Mouse (Mus musculus) neural tube, embryonic 15.5 days (tissue): ENCODE measurements around the gene Nle1. TPM values are rescaled to one million over a fixed set of nuclear protein-coding genes. Genes with fewer than 3 reads are reported as not detected.
A peak's percentile ranks its signal among the peaks of the same experiment; 100 is the strongest.

ENCODE experiments used
- ATAC-seq: fragments of 200-750 bp; cut with Nextera tagmentation; 2 replicates; pipeline ENCODE4 v1.8.0; 2017; ENCODE audit warnings: mild to moderate bottlenecking, moderate TSS enrichment, moderate library complexity; ENCODE audit not compliant: low FRiP score
- H3K27ac ChIP-seq: fragments of 300-500 bp; sonication (generic); replicated peaks from 2 replicates; pipeline ENCODE4 v1.5.1; 2015; ENCODE audit warnings: mild to moderate bottlenecking, inconsistent platforms
- H3K27me3 ChIP-seq: fragments of 300-500 bp; sonication (generic); replicated peaks from 2 replicates; pipeline ENCODE4 v1.6.1; 2015; ENCODE audit warnings: inconsistent platforms
- H3K36me3 ChIP-seq: fragments of 300-500 bp; sonication (generic); 2 replicates; pipeline ENCODE4 v1.6.1; 2015; ENCODE audit warnings: inconsistent platforms
- H3K4me1 ChIP-seq: fragments of 300-500 bp; sonication (generic); 2 replicates; pipeline ENCODE4 v1.6.1; 2015; ENCODE audit warnings: inconsistent platforms
- H3K4me2 ChIP-seq: fragments of 300-500 bp; sonication (generic); 2 replicates; pipeline ENCODE4 v1.6.1; 2015; ENCODE audit warnings: inconsistent platforms, mild to moderate bottlenecking, moderate library complexity
- H3K4me3 ChIP-seq: fragments of 300-500 bp; sonication (generic); replicated peaks from 2 replicates; pipeline ENCODE4 v1.5.1; 2015; ENCODE audit warnings: mild to moderate bottlenecking, inconsistent platforms
- H3K9ac ChIP-seq: fragments of 300-500 bp; sonication (generic); replicated peaks from 2 replicates; pipeline ENCODE4 v1.6.1; 2015; ENCODE audit warnings: mild to moderate bottlenecking, inconsistent platforms
- H3K9me3 ChIP-seq: fragments of 300-500 bp; sonication (generic); replicated peaks from 2 replicates; pipeline ENCODE4 v1.6.1; 2016; ENCODE audit warnings: inconsistent platforms
- WGBS: fragments of 180-500 bp; shearing (Covaris S2); methylation state at CpG from one replicate; pipeline ENCODE4 v1.1.7; 2015; ENCODE audit warnings: mixed read lengths; 5-methylcytosine and 5-hydroxymethylcytosine counted together
- polyA plus RNA-seq: library from polyadenylated mRNA; unstranded; fragments of >200 nt; fragmentation: Nextera tagmentation; extraction: Ambion mirVana; gene quantifications from 2 replicates; pipeline ENCODE4 v1.2.1, GENCODE M21; 2015

Gene Nle1
- polyA plus RNA-seq, 1 experiment from 2014 or later: 37.5 TPM

DNA sequence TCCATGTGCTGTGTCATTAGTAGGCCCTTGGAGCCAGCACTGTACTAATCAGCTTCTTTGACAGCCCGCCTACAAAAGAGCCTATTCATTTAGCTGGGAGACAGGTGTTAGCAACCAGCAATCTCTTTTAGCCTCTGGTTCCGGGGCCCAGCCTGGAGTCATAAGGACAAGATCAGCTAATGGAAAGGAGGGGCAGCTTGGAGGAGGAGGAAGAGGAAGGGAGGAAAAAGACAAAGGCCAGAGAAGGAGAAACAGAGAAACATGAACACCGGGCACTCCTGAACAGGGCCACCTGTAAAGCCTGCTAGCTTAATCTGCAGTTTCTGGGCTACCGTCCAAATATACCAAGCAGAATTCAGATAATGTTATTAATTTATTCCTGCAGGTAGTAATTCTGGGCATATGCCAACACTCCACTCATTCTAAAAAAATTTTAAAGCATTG lies 44.7 kb downstream of the Nle1 start:
- Histone ChIP-seq H3K4me2 (no peak overlapping the region), H3K4me3 (no peak overlapping the region), H3K27me3 (no peaks in the 10 kb centered on the region), H3K36me3 (no peaks in the 10 kb centered on the region), H3K4me1 (peaks cover 7% of the 10 kb centered on the region; the same call in 1 of the 2 replicates), H3K27ac (no peak overlapping the region), H3K9ac (no peak overlapping the region), H3K9me3 (no peaks in the 10 kb centered on the region)
- no peak for ATAC-seq
- WGBS: 50% methylated on average over 4 of the region's 4 CpGs

DNA sequence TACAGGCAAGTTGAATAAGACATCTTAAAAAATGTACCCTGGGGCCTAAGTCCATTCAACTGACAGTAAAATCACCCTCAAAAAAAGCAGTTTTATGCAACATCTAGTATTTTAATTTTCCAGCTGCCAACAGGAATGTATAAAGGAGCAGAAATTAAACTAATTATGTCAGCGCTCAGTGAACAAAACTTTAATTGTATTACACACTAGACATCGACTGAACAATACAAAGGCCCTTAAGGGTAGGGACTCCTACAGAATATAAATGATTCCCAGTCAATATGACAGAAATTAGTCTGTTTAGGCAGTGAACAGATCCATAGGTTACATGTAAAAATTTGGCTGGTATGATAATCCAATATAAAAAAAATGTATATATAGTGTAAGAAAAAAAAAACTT lies 45.2 kb downstream of the Nle1 start:
- Histone ChIP-seq H3K9ac (no peak overlapping the region), H3K4me3 (no peak overlapping the region), H3K27ac (no peak overlapping the region), H3K36me3 (no peaks in the 10 kb centered on the region), H3K9me3 (no peaks in the 10 kb centered on the region), H3K4me2 (no peak overlapping the region), H3K4me1 (peaks cover 7% of the 10 kb centered on the region; the same call in 1 of the 2 replicates), H3K27me3 (no peaks in the 10 kb centered on the region)
- 30% methylated on average over 2 of the region's 2 CpGs for WGBS
- no peak for ATAC-seq

DNA sequence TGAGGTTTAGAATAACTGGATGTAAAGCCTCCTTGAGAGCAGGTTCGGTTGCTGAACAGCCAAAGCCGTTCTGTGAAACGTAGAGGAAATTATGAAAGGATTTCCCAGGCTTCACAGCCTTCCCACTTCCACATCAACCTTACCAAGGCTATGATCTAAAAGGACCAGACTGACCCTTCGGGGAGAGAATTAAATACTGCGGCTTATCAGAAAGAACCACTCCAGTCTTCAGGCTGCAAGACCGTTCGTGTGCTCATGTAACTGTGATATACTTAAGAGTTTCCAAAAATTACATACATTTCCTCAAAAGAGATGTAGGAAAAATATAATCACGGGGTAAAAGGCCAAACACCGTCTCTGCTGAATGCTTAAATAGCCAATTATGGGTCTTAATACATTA lies 45.6 kb downstream of the Nle1 start:
- Histone ChIP-seq H3K4me1 (peaks cover 7% of the 10 kb centered on the region; the same call in 1 of the 2 replicates), H3K27ac (no peak overlapping the region), H3K4me2 (no peak overlapping the region), H3K4me3 (no peak overlapping the region), H3K9ac (no peak overlapping the region), H3K9me3 (no peaks in the 10 kb centered on the region), H3K27me3 (no peaks in the 10 kb centered on the region), H3K36me3 (no peaks in the 10 kb centered on the region)
- ATAC-seq: no peak
- 68% methylated on average over 9 of the region's 9 CpGs for WGBS

DNA sequence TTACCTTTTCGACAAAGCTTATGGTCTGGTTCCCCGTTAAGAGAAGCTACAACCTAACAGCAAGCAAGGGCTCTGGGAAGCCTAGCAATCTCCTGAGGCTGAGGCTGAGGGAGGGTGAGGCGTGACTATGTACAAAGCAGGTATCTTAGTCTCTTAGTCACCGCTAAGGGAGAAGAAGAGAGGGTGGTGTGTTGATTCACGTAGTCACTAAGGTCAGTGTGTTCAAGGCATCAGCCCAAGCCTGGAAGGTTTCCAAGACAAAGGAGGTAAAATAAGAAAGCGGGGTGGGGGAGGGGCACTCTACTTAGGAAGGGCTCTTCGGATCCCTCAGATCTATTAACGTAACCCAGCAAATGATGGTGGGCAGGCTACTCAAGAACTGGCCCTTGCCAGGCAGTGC lies 46.7 kb downstream of the Nle1 start:
- Histone ChIP-seq H3K4me3 (no peak overlapping the region), H3K9ac (no peak overlapping the region), H3K9me3 (no peaks in the 10 kb centered on the region), H3K27ac (no peak overlapping the region), H3K4me2 (no peak overlapping the region), H3K36me3 (no peaks in the 10 kb centered on the region), H3K27me3 (no peaks in the 10 kb centered on the region), H3K4me1 (peaks cover 7% of the 10 kb centered on the region; the same call in 1 of the 2 replicates)
- ATAC-seq: no peak
- 69% methylated on average over 8 of the region's 8 CpGs for whole genome bisulfite sequencing

DNA sequence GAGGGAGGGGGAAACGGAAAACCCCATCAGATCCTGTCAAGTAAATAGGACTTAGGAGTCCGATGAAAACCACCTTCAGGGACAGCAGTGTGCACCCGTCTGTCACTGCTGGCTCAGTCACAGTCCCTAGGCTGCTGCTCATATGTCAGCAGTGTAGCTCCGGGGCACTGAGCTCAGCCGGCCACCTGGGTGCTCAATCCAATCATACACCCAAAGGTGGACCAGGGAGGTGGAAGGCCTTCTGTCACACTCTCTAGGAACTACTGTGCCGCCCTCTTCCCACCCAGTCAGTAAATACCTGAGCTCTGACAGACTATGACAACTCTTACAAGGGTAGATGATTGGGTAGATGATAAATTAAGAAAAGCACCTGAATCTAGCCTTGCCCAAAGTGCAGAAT lies 47.5 kb downstream of the Nle1 start:
- 80% methylated on average over 6 of the region's 6 CpGs for WGBS
- Histone ChIP-seq H3K27ac (no peak overlapping the region), H3K9ac (no peak overlapping the region), H3K36me3 (no peaks in the 10 kb centered on the region), H3K4me3 (no peak overlapping the region), H3K4me1 (peaks cover 7% of the 10 kb centered on the region; the same call in 1 of the 2 replicates), H3K9me3 (no peaks in the 10 kb centered on the region), H3K27me3 (no peaks in the 10 kb centered on the region), H3K4me2 (no peak overlapping the region)
- ATAC-seq: no peak

DNA sequence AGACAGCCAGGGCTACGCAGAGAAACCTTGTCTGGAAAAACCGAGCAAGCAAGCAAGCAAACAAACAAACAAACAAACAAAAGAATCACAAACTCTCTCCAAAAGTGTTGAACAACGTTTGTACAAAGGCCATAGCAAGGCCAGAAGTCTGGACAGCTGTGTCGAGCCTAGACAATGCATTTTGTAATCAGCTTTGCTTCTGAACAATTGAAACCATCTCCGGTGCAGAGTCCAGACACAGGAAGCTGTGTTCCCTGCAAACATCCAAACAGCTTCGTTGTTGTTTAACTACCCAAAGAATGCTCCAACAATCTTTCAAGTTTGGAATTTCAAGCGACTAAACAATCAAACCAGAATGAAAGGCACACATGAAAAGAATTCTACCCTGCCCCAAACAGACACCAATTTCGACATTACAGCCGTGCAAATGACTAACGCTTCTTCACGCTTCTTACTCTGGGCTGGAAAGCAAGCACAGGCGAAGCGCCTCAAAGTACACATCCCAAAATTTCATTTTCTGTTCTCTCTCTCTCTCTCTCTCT lies 50.8 kb downstream of the Nle1 start:
- no peak overlapping the region for H3K9ac ChIP-seq
- H3K27me3 ChIP-seq: no peaks in the 10 kb centered on the region
- H3K36me3 ChIP-seq: no peaks in the 10 kb centered on the region
- no peak overlapping the region for H3K4me2 ChIP-seq
- H3K4me1 ChIP-seq: peaks cover 10% of the 10 kb centered on the region; the same call in 1 of the 2 replicates
- H3K27ac ChIP-seq: no peak overlapping the region
- ATAC-seq: no peak
- 75% methylated on average over 13 of the region's 13 CpGs for WGBS
- H3K9me3 ChIP-seq: no peaks in the 10 kb centered on the region
- no peak overlapping the region for H3K4me3 ChIP-seq

DNA sequence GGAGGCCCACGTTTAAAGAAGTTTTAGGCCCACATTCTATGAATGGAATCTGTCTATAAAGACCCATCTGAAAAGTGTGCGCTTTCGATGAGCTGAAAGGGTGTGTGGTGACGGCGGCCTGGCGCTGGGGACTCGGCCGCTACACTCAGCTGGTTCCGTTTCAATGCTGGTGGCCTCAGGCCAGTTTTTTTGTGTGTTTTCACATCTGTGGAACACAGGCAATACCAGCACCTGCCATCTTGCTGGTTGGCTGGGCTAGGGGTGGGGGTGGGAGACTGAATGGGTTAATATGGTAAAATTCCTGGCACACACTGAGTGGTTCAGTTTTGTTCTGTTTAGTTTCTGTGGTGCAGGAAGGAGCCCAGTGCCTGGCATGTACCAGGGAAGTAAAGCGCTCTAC lies 52.2 kb downstream of the Nle1 start:
- Histone ChIP-seq H3K4me1 (0 out of 2 replicates have a peak, but pooled peaks cover 9% of the 10 kb centered on the region), H3K36me3 (no peaks in the 10 kb centered on the region), H3K9me3 (no peaks in the 10 kb centered on the region), H3K4me3 (no peak overlapping the region), H3K27me3 (no peaks in the 10 kb centered on the region), H3K4me2 (0 out of 2 replicates have a peak overlapping the region, but pooled peaks have one; percentile 13), H3K27ac (0 out of 2 replicates have a peak overlapping the region, but pooled peaks have one; percentile 18), H3K9ac (no peak overlapping the region)
- WGBS: 44% methylated on average over 10 of the region's 10 CpGs
- no peak for ATAC-seq

DNA sequence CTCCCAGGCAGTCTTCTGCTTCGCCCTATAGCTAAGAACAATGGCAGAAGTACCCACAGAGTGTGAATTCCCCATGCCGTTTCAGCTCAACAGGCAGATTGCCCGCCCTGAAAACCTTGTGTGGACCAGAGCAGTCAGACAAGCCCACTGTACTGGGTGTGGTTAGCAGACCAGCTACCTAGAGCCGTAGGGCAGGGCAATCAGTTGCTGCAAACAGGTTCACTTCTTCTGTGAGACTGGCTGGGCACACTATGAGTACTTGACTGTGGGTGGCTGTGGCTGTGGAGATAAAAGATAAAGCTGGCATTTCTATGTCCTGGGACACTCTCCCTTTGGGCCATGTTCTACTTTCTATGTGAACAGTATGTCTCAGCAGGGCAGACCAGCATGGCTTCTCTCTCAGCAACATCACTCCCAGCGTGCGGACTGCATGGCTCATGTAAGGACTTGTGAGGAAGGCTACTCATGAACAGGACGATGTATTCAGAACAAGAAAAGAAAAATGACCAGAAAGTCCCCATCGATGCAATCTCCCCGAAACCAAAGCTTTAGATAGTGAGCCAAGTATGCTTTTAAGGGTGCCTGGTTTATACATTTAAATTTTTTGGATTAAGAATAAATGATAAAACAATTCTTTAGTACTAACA lies 52.8 kb downstream of the Nle1 start:
- no peak for ATAC-seq
- Histone ChIP-seq H3K4me2 (no peak overlapping the region), H3K9me3 (no peaks in the 10 kb centered on the region), H3K36me3 (no peaks in the 10 kb centered on the region), H3K27me3 (no peaks in the 10 kb centered on the region), H3K9ac (no peak overlapping the region), H3K4me1 (0 out of 2 replicates have a peak, but pooled peaks cover 12% of the 10 kb centered on the region), H3K4me3 (no peak overlapping the region), H3K27ac (no peak overlapping the region)
- WGBS: 79% methylated on average over 9 of the region's 9 CpGs

DNA sequence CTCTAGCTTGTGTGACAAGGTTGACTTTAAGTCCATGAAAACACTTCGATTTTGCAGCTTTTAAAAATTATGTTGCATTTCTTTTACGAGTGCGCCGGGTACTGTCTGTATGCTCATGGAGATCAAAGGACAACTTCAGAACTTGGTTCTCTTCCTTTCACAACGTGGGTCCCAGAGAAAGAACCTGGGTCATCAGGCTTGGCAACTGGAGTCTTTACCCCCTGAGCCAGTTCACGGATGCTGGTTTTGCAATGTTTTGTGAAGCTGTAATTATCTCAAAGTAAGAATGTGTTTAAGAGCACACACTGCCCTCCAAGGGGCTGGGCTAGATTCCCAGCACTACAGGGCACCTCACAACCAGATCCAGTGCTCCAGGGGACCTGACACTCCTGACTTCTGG lies 54.1 kb downstream of the Nle1 start:
- Histone ChIP-seq H3K4me1 (peaks cover 17% of the 10 kb centered on the region), H3K27me3 (no peaks in the 10 kb centered on the region), H3K4me3 (no peak overlapping the region), H3K4me2 (no peak overlapping the region), H3K36me3 (no peaks in the 10 kb centered on the region), H3K9me3 (no peaks in the 10 kb centered on the region), H3K9ac (no peak overlapping the region), H3K27ac (no peak overlapping the region)
- no peak for ATAC-seq
- 89% methylated on average over 6 of the region's 6 CpGs for WGBS

DNA sequence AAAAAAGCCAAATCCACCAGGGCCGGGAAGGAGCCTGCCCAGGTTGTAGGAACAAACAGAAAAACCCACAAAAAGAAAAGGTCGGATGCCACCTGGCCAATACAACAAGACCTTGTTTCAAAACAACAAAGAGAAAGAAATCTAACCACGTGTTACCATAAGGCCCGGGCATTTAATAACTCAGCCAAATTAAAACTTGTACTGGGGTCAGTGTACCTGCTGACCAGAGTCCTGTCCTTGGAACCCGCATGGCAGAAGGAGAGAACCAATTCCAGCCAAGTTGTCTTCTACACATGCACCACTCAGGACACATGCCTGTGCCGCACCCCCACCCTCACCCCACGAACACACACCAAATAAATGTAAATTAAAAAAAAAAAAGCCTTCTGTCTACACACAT lies 55.3 kb downstream of the Nle1 start:
- Histone ChIP-seq H3K27me3 (no peaks in the 10 kb centered on the region), H3K36me3 (no peaks in the 10 kb centered on the region), H3K4me1 (peaks cover 17% of the 10 kb centered on the region), H3K4me3 (no peak overlapping the region), H3K9ac (no peak overlapping the region), H3K27ac (no peak overlapping the region), H3K4me2 (no peak overlapping the region), H3K9me3 (no peaks in the 10 kb centered on the region)
- ATAC-seq: no peak
- 92% methylated on average over 7 of the region's 7 CpGs for WGBS

DNA sequence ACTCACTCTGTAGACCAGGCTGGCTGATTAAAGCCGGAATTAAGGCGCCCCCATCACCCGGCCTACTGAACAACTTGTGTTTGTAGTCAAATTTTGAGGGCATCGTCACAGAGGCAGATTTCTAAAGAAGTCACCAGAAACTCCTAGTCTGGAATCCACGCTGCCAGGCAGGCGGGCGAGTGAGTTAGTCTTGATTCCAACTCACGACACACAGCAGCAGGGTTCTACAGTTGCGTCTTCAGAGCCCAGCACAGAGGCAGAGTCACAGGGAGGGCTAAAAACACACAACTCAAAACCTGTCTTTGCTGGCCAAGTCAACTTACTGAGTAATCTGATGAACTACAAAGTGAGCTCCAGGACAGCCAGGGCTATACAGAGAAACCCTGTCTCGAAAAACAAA lies 55.7 kb downstream of the Nle1 start:
- 89% methylated on average over 10 of the region's 10 CpGs for WGBS

DNA sequence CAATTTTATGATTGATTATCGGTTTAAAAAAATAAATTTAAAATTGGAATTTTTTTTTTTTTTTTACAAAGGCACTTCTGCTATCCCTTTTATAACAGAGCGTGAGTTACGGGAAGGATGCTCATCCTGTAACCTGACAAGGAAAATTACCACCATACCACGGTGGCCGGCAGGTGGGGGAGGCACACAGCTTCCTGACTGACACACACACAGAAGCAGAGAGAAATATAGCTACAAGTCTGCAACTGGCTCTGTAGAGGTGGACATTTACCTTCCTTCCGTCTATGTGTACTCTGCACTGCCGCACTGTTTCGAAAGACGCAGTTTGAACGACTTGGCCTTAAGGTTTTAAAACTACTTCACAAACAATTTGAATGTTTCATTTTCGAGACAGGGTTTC lies 56.1 kb downstream of the Nle1 start:
- Histone ChIP-seq H3K9ac (no peak overlapping the region), H3K36me3 (no peaks in the 10 kb centered on the region), H3K27ac (no peak overlapping the region), H3K4me1 (peaks cover 25% of the 10 kb centered on the region), H3K4me3 (no peak overlapping the region), H3K27me3 (no peaks in the 10 kb centered on the region), H3K9me3 (no peaks in the 10 kb centered on the region), H3K4me2 (no peak overlapping the region)
- no peak for ATAC-seq
- WGBS: 84% methylated on average over 11 of the region's 11 CpGs

More for the DNA sequence above, 55.7 kb downstream of the Nle1 start:
- Histone ChIP-seq H3K9me3 (no peaks in the 10 kb centered on the region), H3K4me2 (no peak overlapping the region), H3K36me3 (no peaks in the 10 kb centered on the region), H3K4me1 (peaks cover 21% of the 10 kb centered on the region), H3K27me3 (no peaks in the 10 kb centered on the region), H3K27ac (no peak overlapping the region), H3K9ac (no peak overlapping the region), H3K4me3 (no peak overlapping the region)
- no peak for ATAC-seq
